ENCODE assay signal across 19 mouse cellular contexts in the genomic region with DNA sequence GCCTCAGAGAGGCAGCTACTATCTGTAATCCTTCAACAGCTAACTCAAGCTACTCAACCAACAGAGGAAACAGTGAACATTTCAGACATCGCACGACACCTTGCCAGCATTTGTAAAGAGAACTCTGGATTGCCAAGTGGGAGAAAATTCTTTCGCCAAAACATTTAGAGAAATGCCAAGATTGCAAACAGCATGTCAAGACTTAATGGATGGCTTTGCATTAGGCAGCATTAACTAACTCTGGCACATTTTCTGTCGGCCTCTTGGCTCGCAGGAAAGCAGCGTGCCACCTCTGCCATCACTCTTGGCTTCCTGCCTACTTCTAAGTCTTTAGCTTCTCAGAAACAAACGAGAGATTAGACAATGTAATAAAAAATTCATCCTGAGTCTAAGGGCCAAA.
DNase-seq lines count a peak whose midpoint lies in the region; ATAC-seq and TF ChIP-seq lines count a peak whose summit lies in the region.
"Had no signal": no experiment of that assay in that cellular context is flagged by ENCODE, and none has a peak within 500 bp of the region (broad histone marks: within the 10 kb centered on the region; RNA-seq: fewer than 3 reads in every experiment).

No protein-coding gene starts in this region.

- H3K27me3 ChIP-seq in forebrain, postnatal 0 days (ENCODE audit: insufficient read depth, low read length): no peaks in the 10 kb centered on the region
- peaks cover 4% of the 10 kb centered on the region; the same call in 1 of the 2 replicates for H3K27me3 ChIP-seq in forebrain, embryonic 16.5 days (replicated peaks; ENCODE audit: control insufficient read depth, insufficient read depth, low read length)
- no peaks in the 10 kb centered on the region for H3K27me3 ChIP-seq in lung, embryonic 14.5 days (ENCODE audit: insufficient read depth, low read length)
- H3K27me3 ChIP-seq: heart, embryonic 13.5 days; hindbrain, embryonic 13.5 days had no signal

- no peaks in the 10 kb centered on the region for H3K36me3 ChIP-seq in forebrain, postnatal 0 days (ENCODE audit: insufficient read depth)
- H3K36me3 ChIP-seq in forebrain, embryonic 16.5 days (ENCODE audit: control insufficient read depth, insufficient read depth): no peaks in the 10 kb centered on the region
- no peaks in the 10 kb centered on the region for H3K36me3 ChIP-seq in lung, embryonic 14.5 days (ENCODE audit: insufficient read depth)
- H3K36me3 ChIP-seq: embryonic facial prominence, embryonic 10.5 days; heart, embryonic 13.5 days; hindbrain, embryonic 13.5 days had no signal

- H3K4me3 ChIP-seq in forebrain, postnatal 0 days (ENCODE audit: low read depth, low read length): no peak overlapping the region
- no peak overlapping the region for H3K4me3 ChIP-seq in forebrain, embryonic 16.5 days (replicated peaks; ENCODE audit: low read length)
- no peak overlapping the region for H3K4me3 ChIP-seq in lung, embryonic 14.5 days (ENCODE audit: low read depth, low read length)
- H3K4me3 ChIP-seq: embryonic facial prominence, embryonic 10.5 days; forebrain, embryonic 10.5 days; heart, embryonic 13.5 days; hindbrain, embryonic 13.5 days had no signal

- no peaks in the 10 kb centered on the region for H3K4me1 ChIP-seq in forebrain, postnatal 0 days (ENCODE audit: insufficient read depth)
- peaks cover 4% of the 10 kb centered on the region; the same call in 1 of the 2 replicates for H3K4me1 ChIP-seq in forebrain, embryonic 16.5 days (replicated peaks; ENCODE audit: control insufficient read depth, insufficient read depth, low read length)
- H3K4me1 ChIP-seq in lung, embryonic 14.5 days (ENCODE audit: insufficient read depth): no peaks in the 10 kb centered on the region

- TF ChIP-seq POLR2A in brain, embryonic 14.5 days (IDR thresholded peaks at IDR 0.05; ENCODE audit: borderline replicate concordance, extremely low read depth, insufficient read depth, insufficient read length, poor library complexity, severe bottlenecking): no peak

- no peak for TF ChIP-seq CTCF in forebrain, postnatal 0 days (IDR thresholded peaks at IDR 0.05; ENCODE audit: low read depth)
- TF ChIP-seq CTCF in lung, embryonic 14.5 days (IDR thresholded peaks at IDR 0.05; ENCODE audit: low read depth): no peak
- TF ChIP-seq CTCF in brain, embryonic 14.5 days (IDR thresholded peaks at IDR 0.05; ENCODE audit: borderline replicate concordance, extremely low read depth, insufficient read depth, insufficient read length): no peak

- no peak overlapping the region for H3K9ac ChIP-seq in forebrain, postnatal 0 days
- no peak overlapping the region for H3K9ac ChIP-seq in forebrain, embryonic 16.5 days (replicated peaks; ENCODE audit: low read depth, low read length)
- H3K9ac ChIP-seq in lung, embryonic 14.5 days: no peak overlapping the region
- H3K9ac ChIP-seq: heart, embryonic 13.5 days; hindbrain, embryonic 13.5 days had no signal

- no peak overlapping the region for H3K27ac ChIP-seq in forebrain, postnatal 0 days (ENCODE audit: low read depth, low read length)
- H3K27ac ChIP-seq in forebrain, embryonic 16.5 days (ENCODE audit: low read length): no peak overlapping the region
- no peak overlapping the region for H3K27ac ChIP-seq in lung, embryonic 14.5 days (ENCODE audit: low read depth)
- H3K27ac ChIP-seq: embryonic facial prominence, embryonic 10.5 days; forebrain, embryonic 10.5 days; hindbrain, embryonic 13.5 days; hindbrain, postnatal 0 days had no signal

- no peaks in the 10 kb centered on the region for H3K9me3 ChIP-seq in forebrain, postnatal 0 days (ENCODE audit: low read length)
- H3K9me3 ChIP-seq in forebrain, embryonic 16.5 days (ENCODE audit: control insufficient read depth, low read length): no peaks in the 10 kb centered on the region
- H3K9me3 ChIP-seq in lung, embryonic 14.5 days (ENCODE audit: low read depth, low read length): no peaks in the 10 kb centered on the region
- H3K9me3 ChIP-seq: embryonic facial prominence, embryonic 10.5 days; forebrain, embryonic 10.5 days; heart, embryonic 13.5 days; hindbrain, embryonic 13.5 days had no signal

- no peak for ATAC-seq in forebrain, postnatal 0 days
- no peak for ATAC-seq in forebrain, embryonic 16.5 days
- ATAC-seq in lung, embryonic 14.5 days (ENCODE audit: insufficient read depth): no peak
- ATAC-seq: hindbrain, postnatal 0 days had no signal

- peak; percentile 38 for DNase-seq in forebrain, postnatal 0 days
- DNase-seq in lung, embryonic 14.5 days: peak; percentile 48
- DNase-seq in lung, postnatal 4 days: no peak
- DNase-seq in adipocyte (ENCODE audit: low spot score): peak; percentile 75
- DNase-seq in brain, embryonic 14.5 days (ENCODE audit: low read depth): peak; percentile 90
- DNase-seq in ovary, postnatal 36 days (ENCODE audit: low spot score): no peak
- no peak for DNase-seq in gastrocnemius, postnatal 10 days
- DNase-seq: adrenal gland, postnatal 14 days; cerebellum, adult 11 months; cerebellum, adult 8-10 months; cerebellum, postnatal 36 days; heart, postnatal 10 days; kidney, adult 11 months had no signal

- WGBS in forebrain, postnatal 0 days: 24% methylated on average over 7 of the region's 7 CpGs
- 34% methylated on average over 7 of the region's 7 CpGs for WGBS in forebrain, embryonic 16.5 days
- WGBS in lung, embryonic 14.5 days: 41% methylated on average over 7 of the region's 7 CpGs

- no peak overlapping the region for H3K4me2 ChIP-seq in forebrain, postnatal 0 days (ENCODE audit: low read depth)
- no peak overlapping the region for H3K4me2 ChIP-seq in forebrain, embryonic 16.5 days (ENCODE audit: low read length)
- no peak overlapping the region for H3K4me2 ChIP-seq in lung, embryonic 14.5 days
- H3K4me2 ChIP-seq: heart, embryonic 13.5 days; hindbrain, embryonic 13.5 days had no signal

Comparison
In these comparisons a context has a peak if more than half of its experiments do, and no peak if none do; other contexts are left out.
1. DNase-seq: peak in forebrain, postnatal 0 days (single experiment), lung, embryonic 14.5 days (single experiment), adipocyte (single experiment) and brain, embryonic 14.5 days (single experiment); none in lung, postnatal 4 days (0 of 2), ovary, postnatal 36 days (single experiment) and gastrocnemius, postnatal 10 days (single experiment).